Mouse (Mus musculus): ENCODE data around the gene Pigu.

GRCm38 (mm10) chr2:155340166-155340565 lies 17.1 kb downstream of the Pigu start:
- no peak for TF ChIP-seq CTCF (IDR thresholded peaks at IDR 0.05; ENCODE audit: low read depth, low read length)
- TF ChIP-seq POLR2A (IDR thresholded peaks at IDR 0.05; ENCODE audit: insufficient read depth, low read length) = no peak
